Mouse (Mus musculus) ZHBTc4 (cell line): Measurements from ENCODE around the gene Clstn3.
A peak's percentile ranks its signal among the peaks of the same experiment; 100 is the strongest.
"Not testable (repeated sequence)": the region's sequence is repeated elsewhere in the genome, so short reads cannot be mapped to it uniquely, and the experiment has no call there.

Source experiments
- DNase-seq: peaks from one replicate; pipeline ENCODE4 v3.0.0-alpha.2; 2011; ENCODE audit warnings: low read depth, low spot score

Gene Clstn3

DNA sequence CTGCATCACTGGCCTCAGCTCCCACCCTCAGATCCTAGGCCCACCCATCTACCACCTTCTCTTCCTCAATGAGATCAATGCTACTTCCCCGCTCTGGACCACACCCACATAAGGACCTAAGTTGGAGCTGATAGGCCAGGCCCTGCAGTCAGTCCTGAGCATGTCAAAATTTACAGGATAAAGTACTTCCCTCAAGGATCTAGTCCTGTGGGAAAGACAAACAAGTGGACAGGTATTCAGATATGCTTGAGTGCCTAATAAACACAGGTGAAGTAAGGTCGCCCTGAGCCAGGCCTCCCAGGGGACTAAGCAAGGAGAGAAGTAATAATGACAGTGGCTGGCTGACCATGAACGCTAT, 15.0 kb upstream of the Clstn3 start:
- DNase-seq: peak; percentile 88

DNA sequence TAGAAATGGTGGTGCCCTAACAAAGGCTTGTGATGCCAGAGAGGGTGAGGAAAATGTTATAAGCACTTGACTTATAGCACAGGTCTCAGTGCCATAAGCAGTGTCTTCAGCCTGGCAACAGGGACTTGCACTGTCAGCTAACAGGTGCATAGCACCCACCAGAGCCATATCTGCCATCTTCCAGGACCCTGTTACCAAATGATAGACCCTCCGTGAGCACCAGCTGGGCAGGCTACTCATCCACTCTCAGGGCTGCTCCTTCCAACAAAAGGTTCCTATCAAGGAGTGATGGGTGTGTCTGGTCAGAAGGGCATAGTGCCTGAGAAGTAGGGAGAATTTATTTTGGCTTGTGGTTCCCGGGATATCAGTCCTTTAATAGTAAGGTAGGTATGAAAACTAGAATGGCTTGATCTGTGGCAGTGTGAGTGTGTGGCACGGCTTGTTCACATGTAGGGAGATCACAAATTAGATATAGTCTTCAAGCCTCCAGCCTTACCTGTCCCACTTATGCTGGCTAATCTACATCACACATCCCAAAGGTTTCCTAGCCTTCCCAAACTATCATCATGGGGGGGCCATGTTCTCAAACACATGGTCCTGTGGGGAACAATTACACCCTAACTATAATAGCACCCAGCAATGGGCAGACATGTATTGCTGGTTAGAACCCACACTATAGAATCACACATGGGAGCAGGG, 14.4 kb upstream of the Clstn3 start:
- peak; percentile 72 for DNase-seq

DNA sequence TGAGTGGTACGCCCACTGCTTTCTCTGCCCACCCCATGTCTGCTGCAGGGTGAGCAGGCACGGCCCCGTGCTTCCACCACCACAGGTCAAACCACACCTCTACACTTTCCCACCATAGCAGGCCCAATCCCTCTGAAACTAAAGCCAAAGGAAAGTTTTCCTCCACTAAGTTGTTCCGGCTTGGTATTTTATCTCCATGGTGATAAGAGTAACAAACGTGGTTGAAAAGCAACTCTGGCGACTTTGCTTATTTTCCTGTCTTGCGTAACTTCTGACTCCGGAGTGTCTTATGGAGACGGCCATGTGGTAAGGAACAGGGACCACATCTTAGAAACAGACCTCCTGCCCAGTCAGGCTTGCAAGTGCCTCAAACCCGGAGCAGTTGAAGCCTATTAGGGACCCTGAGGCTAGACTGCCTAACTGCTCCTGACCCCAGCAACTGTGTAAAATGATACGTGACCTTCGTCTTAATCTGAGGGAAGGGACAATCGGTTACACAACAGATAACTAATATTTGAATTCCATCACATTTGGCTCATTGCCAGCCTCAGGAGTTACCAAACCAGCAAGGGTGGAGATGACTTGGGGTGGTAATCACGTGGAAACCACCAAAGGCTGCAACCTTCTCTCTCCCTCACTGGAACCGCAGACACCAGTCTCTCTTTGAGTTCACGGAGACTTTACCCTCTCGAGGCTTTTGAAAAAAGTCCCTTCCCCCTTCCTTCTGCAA, 13.5 kb upstream of the Clstn3 start:
- peak; percentile 86 for DNase-seq

DNA sequence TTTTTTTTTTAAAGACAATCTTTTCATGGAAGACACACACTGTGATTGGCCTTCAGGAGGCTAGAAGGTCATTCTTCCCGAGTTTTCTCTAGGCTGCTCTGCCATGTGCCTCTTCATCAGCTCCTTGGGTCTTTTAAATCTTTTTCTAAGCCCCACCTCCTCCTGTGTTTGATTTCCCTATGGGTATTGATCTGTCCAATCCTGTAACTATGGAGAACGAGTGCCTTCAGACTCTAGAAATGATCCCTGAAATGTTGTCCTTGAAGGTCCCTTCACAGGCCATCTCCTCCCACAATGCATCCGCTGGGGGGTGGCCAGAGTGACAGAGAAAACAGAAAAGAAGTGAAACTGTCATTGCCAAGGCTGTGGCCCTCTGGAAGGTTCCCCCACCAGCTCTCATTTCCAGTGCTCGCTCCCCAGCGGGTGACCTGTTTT, 12.6 kb upstream of the Clstn3 start:
- peak; percentile 75 for DNase-seq

DNA sequence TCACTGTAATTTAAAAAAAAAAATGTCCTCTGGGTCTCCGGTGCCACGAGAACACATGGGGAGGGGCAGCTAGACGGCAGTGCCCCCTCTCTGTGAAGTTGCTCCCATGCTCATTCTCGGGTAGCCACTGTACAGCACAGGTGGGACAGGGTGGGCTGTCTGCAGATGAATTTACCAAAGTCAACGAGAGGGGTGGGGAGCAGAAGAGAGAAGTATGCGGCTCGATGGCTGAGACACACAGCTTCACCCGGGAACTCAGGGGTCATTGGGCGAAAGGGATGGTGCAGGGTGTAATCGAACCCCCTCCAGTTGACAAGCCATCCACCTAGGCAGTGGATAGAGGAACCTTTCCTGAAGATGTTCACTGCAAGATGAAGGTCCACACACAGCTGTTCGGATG, 12.2 kb upstream of the Clstn3 start:
- DNase-seq: no peak

DNA sequence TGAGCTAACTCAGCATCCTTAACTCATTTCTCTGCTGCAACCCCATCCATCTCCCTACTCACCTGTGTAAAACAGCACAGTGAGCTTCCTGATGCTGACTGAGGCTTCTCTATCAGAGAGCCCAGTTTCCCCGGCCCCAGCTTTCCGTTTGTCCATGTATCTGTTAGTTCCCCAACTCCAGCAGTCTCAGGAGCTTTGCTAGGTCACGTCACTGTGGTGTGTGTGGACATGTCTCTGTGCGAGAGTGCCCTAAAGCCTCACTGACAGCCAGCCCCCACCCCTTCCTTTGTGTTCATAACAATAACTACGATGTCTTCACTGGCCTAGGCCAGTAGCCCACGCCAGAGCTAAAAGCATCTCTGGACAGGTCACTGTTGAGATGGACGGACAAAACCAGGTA, 11.6 kb upstream of the Clstn3 start:
- DNase-seq: peak; percentile 57

DNA sequence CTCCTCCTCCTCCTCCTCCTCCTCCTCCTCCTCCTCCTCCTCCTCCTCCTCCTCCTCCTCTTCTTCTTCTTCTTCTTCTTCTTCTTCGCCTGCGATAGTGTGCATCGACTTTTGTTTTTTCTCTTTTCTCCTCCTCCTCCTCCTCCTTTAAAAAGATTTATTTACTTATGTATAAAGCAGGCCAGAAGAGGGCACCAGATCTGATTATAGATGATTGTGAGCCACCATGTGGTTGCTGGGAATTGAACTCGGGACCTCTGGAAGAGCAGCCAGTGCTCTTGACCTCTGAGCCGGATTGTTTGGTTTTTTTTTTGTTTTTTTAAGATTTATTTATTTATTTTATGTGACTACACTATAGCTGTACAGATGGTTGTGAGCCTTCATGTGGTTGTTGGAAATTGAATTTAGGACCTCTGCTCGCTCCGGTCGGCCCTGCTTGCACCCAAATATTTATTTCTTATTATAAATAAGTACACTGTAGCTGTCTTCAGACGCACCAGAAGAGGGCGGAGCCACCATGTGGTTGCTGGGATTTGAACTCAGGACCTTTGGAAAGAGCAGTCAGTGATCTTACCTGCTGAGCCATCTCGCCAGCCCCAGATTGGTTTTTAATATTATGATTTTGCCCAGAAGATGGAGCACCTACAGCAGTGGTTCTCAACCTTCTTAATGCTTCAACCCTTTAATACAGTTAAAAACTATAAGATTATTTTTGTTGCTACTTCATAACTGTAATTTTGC, 10.9 kb upstream of the Clstn3 start:
- peak; percentile 67 for DNase-seq

DNA sequence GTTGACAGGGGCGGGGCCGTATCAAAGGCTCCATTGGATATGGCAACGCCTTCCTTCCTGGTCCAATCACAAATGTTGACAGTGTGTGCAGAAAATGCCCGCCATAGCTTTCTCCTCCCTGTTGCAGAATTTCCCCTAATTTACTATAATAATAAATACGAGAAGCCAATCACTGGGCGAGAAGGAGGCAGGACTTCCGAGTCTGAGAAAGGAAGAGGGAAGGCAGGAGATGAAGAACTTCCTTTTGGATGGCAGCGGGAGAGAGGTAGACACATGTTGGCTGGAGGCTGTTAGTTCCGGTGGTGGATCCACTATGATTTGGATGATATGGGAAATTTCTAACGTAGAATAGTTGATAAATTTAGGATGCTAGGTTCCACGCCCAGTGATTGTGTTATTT, 10.0 kb upstream of the Clstn3 start:
- peak; percentile 94 for DNase-seq

DNA sequence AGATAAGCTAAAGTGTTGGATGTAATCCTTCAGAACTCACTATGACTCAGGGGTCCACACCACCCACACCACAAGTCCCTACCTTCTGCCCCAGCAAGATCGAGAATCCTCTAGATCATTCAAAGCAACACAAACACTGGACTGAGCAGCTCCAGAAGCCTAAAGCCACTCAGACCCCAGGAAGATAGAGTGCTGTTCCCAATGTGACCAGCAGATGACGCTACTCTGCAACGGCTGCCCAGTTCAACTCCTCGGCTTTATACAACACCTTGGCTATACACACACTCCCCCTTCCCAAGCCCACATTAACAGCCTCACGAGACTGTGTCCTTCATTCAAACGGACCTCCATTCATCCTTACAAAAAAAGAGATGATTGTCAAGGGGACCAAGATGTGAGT, 8.2 kb upstream of the Clstn3 start:
- DNase-seq: peak; percentile 90

DNA sequence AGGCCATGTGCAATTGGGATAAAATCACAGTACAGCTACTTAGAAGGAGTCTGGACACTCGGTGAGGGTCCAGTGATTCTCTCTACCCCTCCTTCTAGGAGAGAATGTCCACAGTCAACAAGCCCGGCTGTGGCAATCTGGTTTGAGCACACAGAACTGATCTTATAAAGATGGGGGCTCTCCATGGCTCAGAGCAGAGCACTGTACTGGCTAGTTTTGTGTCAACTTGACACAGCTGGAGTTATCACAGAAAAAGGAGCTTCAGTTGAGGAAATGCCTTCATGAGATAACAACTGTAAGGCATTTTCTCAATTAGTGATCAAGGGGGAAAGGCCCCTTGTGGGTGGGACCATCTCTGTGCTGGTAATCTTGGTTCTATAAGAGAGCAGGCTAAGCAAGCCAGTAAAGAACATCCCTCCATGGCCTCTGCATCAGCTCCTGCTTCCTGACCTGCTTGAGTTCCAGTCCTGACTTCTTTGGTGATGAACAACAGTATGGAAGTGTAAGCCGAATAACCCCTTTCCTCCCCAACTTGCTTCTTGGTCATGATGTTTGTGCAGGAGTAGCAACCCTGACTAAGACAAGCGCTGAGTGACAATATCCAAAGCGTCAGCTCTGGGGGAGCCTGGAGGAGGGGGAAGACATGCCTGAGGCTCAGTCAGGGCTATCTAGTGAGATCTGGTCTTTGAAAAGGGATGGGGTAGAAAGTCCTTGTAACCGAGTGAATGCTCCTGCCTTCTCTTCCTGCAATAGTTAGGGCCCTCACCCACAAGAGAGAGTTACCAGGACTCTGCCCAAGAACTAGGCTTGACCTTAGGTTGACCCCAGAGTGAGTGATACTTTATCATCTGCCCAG, 7.4 kb upstream of the Clstn3 start:
- not testable (repeated sequence) for DNase-seq

DNA sequence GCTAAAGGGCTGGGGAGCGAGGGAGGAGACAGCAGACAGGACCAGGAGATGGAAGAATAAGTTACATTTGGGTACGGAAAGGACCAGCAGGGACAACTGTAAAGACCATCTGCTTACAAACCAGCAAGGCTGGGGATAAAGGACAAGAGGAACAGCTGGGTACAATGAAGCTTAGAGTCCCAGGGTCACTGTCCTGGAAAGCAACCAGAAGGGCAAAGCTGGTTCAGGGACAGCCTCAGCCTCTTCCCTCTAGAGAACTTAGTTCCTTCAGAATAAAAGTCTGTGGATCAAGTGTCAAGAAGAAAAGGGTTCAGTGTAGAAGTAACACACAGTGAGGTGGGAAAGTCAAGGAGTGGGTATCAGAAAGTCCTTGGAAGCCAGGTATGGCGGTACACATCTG, 6.5 kb upstream of the Clstn3 start:
- DNase-seq: no peak

DNA sequence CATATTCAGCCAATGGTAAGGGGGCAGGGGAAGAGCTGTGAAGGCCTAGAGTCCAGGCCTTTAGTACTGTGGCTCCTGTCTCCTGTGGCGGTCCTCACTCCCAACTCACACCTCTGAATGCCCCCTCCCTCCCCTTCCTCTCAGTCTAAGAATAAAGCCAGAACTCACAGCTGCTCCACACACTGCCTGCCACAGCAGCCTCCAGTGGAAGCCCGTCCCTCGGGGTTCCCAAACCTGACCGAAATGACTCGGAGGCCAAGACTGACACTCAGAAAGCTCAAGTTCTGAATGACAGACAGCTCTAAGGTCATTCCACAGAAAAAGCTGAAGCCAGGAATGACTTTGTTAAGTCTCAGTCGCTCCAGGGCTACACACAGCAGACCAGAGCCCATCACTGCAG, 1.1 kb upstream of the Clstn3 start:
- no peak for DNase-seq

DNA sequence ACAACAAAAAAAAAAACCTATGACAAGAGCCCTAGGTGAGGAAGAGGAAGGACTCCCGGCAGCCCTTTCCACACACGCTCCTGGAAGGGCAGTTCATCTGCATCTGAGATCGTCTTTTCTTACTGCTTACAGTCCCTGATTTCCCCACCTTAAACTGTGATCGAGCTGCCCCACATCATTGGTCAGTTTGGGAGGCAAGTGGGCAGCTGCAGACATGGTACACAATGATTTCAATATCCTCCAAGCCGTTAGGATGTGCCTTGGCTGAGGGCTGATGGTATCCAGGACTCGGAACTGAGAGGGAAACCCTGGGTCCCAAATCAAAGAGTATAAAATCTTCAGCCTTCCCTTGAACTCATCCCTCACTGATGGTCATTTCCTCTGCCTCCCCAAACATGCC, 705 bp upstream of the Clstn3 start:
- DNase-seq: no peak

DNA sequence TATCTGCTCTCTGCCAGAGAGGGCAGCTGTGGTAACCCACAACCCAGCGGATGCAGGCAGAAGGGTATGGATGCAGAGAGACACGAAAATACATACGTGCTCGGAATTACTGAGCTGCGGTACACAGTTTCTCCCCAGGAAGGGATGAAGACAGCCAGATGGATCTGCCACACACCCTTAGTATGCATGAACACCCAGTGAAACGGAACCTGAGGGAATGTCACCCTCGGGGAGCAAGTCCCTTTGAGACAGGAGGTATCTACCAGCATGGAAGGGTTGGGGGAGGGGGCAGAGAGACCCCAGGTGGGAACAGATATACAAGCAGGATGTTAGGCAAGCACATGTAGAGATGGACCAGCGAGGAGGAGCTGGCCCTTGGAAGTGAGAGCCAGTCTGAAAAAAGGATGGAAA, 708 bp downstream of the Clstn3 start:
- no peak for DNase-seq

DNA sequence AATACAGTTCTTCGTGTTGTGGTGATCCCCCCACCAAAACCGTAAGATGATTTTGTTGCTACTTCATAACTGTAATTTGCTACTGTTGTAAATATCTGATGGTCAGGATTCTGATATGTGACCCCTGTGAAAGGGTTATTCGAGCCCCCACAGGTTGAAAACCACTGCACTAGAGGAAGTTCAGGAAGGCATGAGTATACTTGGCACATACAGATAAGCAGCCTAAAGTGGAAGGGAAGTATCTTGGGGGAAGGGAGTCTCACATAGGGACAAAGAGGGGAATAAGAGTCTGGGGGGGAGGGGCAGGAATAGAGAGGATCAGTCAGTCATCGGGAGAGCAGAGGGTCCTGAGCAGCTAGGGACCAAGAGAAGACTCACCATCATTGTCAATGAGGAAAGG, 5.2 kb downstream of the Clstn3 start:
- no peak for DNase-seq

DNA sequence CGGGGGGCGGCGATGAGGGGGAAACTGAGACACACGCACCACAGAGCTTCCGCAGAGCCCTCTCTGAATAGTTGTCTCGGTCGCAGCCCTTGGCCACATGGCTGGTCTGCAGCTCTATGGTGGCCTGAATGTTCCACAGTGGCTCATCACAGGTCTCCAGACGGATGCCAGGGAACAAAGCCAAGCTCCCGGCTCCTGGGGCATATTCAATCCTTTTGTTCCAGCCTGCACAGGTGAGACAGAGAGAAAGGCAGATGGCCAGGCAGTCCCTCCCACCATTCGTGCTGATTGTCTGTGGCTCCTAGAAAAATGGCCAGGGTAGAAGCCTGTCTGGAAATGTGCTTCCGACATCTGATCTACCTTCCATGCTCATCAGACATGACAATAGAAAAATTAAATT, 6.1 kb downstream of the Clstn3 start:
- no peak for DNase-seq

DNA sequence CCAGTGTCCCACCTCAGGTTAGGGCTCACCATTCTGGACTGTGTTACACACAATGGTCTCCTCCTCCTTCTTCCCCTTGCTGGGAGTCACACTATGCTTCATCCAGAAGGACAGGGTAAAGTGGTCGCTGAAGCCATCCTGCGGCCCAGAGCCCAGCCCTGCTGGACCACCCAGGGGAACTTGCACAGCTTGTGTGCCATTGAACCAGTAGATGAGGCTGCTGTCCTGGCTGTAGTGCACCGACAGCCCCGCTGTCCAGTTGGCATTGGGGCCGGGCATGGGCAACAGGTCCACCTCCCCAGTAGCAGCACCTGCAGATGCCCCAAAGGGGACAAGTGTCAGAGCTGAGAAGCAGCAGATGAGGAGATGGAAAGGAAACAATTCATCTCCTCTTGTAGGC, 6.8 kb downstream of the Clstn3 start:
- no peak for DNase-seq

DNA sequence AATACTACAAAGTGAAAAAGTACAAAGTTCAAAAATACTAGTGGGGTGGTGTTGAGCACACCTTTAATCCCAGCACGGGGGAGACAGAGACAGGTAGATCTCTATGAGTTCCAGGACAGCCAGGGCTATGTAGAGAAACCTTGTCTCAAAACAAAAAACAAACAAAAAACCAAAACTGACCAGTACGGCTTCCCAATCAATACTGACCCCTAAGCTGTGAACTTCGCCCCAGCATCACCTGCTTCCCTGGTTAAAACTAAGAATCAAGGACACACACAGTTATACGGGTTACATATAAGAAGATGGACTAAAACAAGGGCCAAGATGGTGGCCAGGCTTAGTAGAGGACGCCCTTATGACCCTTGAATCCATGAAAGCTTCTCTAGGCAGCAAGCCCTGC, 8.4 kb downstream of the Clstn3 start:
- DNase-seq: no peak

DNA sequence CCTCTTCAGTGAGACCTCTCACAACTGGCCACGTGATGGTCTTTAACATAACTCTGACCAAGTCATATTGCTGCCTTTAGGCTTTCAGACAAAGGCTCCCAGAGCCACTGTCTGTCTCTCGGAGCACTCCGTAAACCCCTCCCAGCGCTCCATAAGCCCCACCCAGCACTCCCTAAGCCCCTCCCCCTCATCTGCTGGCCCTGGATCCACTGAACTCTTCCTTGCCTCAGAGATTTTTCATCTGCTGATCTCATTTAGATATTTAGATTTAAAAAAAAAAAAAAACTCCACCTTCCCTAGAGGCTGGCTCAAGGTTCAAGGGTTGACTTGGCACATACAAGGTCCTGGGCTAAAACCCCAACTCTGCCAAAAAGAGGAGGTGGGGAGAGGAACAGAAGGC, 10.8 kb downstream of the Clstn3 start:
- DNase-seq: peak; percentile 85

DNA sequence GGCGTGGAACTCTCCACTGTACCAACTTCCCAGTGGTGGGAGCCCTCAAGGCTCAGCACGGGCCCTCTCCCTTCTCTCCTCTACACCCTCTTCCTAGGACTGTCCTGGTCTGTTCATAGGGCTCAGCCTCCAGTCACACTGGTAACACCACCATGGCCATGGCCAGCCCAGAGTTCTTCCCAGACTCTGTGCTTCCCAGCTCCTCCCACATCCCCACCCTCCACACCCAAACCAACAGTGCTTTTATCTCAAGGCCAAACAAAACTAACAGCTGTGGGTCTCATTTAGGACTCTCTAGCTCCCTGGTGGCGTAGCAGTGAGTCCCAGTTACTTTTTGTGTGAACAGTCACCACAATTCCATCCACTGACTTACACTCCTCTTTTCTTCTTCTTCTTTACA, 12.6 kb downstream of the Clstn3 start:
- peak; percentile 56 for DNase-seq

DNA sequence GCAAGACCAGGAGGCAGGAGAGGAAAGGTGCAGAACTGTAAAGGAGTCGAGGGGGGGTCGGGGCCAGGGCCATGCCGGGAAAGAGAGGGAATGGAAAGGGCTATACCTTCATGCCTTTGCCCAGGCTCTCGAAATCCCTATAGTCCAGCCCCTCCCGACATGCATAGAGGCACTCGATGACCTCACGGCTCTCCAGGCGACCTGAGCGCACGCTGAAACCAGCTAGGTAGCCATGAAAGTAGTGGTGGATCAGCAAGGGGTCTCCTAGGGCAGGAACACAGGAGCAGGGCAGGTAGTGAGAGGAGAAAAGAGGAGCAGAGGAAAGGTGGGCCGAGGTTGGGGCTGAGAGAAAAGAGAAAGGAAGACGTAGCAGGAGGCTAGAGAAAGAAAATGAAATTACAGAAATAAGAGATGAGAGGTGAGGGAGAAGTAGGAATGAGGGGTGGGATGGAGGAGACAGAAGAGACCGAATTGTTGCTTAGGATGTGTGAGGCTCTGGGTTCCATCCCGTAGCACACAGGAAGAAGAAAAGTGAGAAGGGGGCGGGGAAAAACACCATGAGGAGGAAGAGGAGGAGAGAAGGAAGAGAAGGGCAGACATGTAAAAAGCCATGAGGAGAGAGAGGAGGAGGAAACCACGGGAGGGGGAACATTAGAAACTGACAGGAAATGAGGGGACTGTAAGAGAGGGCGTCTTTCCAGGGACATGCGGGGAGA, 14.8 kb downstream of the Clstn3 start:
- DNase-seq: peak; percentile 35
